In the genomic region with DNA sequence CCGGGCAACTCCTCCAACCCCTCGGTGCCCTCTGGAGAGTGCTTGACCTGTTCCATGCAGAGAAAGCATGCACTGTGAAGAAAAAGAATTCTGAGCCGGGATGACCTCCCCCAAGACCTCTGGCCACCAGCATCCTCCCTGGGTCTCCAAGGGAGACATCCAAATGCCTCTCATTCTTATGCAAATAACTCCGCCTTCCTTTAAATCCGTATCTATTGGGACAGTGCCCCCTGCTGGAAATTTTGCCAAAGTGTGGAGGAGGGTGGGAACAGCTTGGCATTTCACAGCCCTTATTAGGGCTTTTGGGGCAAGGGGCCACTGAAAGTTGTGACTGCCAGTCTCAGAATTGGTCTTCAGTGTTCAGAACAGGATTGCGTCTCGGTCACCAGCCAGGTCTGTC, we compare ENCODE assay signal across 9 mouse cellular contexts. TPM values are rescaled to one million over a fixed set of nuclear protein-coding genes. Genes with fewer than 3 reads are reported as not detected.
DNase-seq lines count a peak whose midpoint lies in the region; ATAC-seq and TF ChIP-seq lines count a peak whose summit lies in the region.
"Had no signal": no experiment of that assay in that cellular context is flagged by ENCODE, and none has a peak within 500 bp of the region (broad histone marks: within the 10 kb centered on the region; RNA-seq: fewer than 3 reads in every experiment).

No protein-coding gene starts in this region.

- peaks cover 73% of the 10 kb centered on the region for H3K4me1 ChIP-seq in midbrain, embryonic 10.5 days
- peaks cover 27% of the 10 kb centered on the region for H3K4me1 ChIP-seq in midbrain, embryonic 16.5 days (ENCODE audit: control insufficient read depth, insufficient read depth, low read length)
- peaks cover 52% of the 10 kb centered on the region for H3K4me1 ChIP-seq in forebrain, embryonic 15.5 days
- peaks cover 20% of the 10 kb centered on the region for H3K4me1 ChIP-seq in neural tube, embryonic 11.5 days (ENCODE audit: control insufficient read depth, insufficient read depth, low read length)

- peak; percentile 66 for TF ChIP-seq CTCF in Patski (IDR thresholded peaks at IDR 0.05)

- POLR2A ChIA-PET in Patski (lab: Charles Lee) = no interaction called here

- H3K36me3 ChIP-seq in midbrain, embryonic 10.5 days = peaks cover 36% of the 10 kb centered on the region
- H3K36me3 ChIP-seq in midbrain, embryonic 16.5 days (ENCODE audit: control insufficient read depth, insufficient read depth, low read length) = no peaks in the 10 kb centered on the region
- H3K36me3 ChIP-seq in forebrain, embryonic 15.5 days = peaks cover 36% of the 10 kb centered on the region
- H3K36me3 ChIP-seq in neural tube, embryonic 11.5 days (ENCODE audit: control insufficient read depth, insufficient read depth, low read length) = no peaks in the 10 kb centered on the region
- H3K36me3 ChIP-seq: lung, embryonic 15.5 days had no signal

- peak overlapping the region; percentile 9; the same call in 1 of the 2 replicates for H3K27ac ChIP-seq in midbrain, embryonic 10.5 days (replicated peaks)
- H3K27ac ChIP-seq in midbrain, embryonic 16.5 days (ENCODE audit: low read length) = no peak overlapping the region
- H3K27ac ChIP-seq in forebrain, embryonic 15.5 days (replicated peaks) = peak overlapping the region; percentile 39
- H3K27ac ChIP-seq in neural tube, embryonic 11.5 days (ENCODE audit: low read depth, low read length) = no peak overlapping the region
- H3K27ac ChIP-seq: lung, embryonic 15.5 days had no signal

- CTCF ChIA-PET in Patski (lab: Charles Lee) = no interaction called here

- H3K27me3 ChIP-seq in midbrain, embryonic 10.5 days (ENCODE audit: low read depth, poor library complexity, severe bottlenecking) = peaks cover 37% of the 10 kb centered on the region
- no peaks in the 10 kb centered on the region for H3K27me3 ChIP-seq in midbrain, embryonic 16.5 days (ENCODE audit: control insufficient read depth, insufficient read depth, low read depth, low read length)
- H3K27me3 ChIP-seq in Patski = no peaks in the 10 kb centered on the region
- no peaks in the 10 kb centered on the region for H3K27me3 ChIP-seq in forebrain, embryonic 15.5 days
- no peaks in the 10 kb centered on the region for H3K27me3 ChIP-seq in neural tube, embryonic 11.5 days (ENCODE audit: control insufficient read depth, insufficient read depth, low read length)
- H3K27me3 ChIP-seq: lung, embryonic 15.5 days had no signal

- no peak for ATAC-seq in midbrain, embryonic 16.5 days
- ATAC-seq in Patski = peak; percentile 73
- no peak for ATAC-seq in forebrain, embryonic 15.5 days (replicated peaks)
- no peak for ATAC-seq in neural tube, embryonic 11.5 days (ENCODE audit: insufficient read depth, low FRiP score, low TSS enrichment)
- no peak for ATAC-seq in megakaryocyte, adult 5-6 weeks (ENCODE audit: poor library complexity, severe bottlenecking)

- H3K4me3 ChIP-seq in midbrain, embryonic 10.5 days = no peak overlapping the region
- H3K4me3 ChIP-seq in midbrain, embryonic 16.5 days (ENCODE audit: low read depth, low read length) = no peak overlapping the region
- no peak overlapping the region for H3K4me3 ChIP-seq in forebrain, embryonic 15.5 days
- H3K4me3 ChIP-seq in neural tube, embryonic 11.5 days (ENCODE audit: low read depth, low read length) = no peak overlapping the region
- H3K4me3 ChIP-seq: lung, embryonic 15.5 days had no signal

- WGBS in midbrain, embryonic 10.5 days = 19% methylated on average over 7 of the region's 7 CpGs
- 17% methylated on average over 7 of the region's 7 CpGs for WGBS in midbrain, embryonic 16.5 days
- WGBS in forebrain, embryonic 15.5 days = 21% methylated on average over 7 of the region's 7 CpGs
- 30% methylated on average over 7 of the region's 7 CpGs for WGBS in neural tube, embryonic 11.5 days

- H3K9me3 ChIP-seq in midbrain, embryonic 10.5 days (replicated peaks) = 0 out of 2 replicates have a peak, but pooled peaks cover 4% of the 10 kb centered on the region
- H3K9me3 ChIP-seq in midbrain, embryonic 16.5 days (replicated peaks; ENCODE audit: control insufficient read depth, low read length, poor library complexity, severe bottlenecking) = no peaks in the 10 kb centered on the region
- H3K9me3 ChIP-seq in forebrain, embryonic 15.5 days = no peaks in the 10 kb centered on the region
- no peaks in the 10 kb centered on the region for H3K9me3 ChIP-seq in neural tube, embryonic 11.5 days (ENCODE audit: control insufficient read depth, low read length)
- H3K9me3 ChIP-seq: lung, embryonic 15.5 days had no signal

- no peak overlapping the region for H3K4me2 ChIP-seq in midbrain, embryonic 16.5 days (ENCODE audit: low read length)
- H3K4me2 ChIP-seq in forebrain, embryonic 15.5 days (replicated peaks) = no peak overlapping the region
- H3K4me2 ChIP-seq in neural tube, embryonic 11.5 days (ENCODE audit: low read depth) = no peak overlapping the region
- H3K4me2 ChIP-seq: lung, embryonic 15.5 days had no signal

- peak; percentile 82 for DNase-seq in midbrain, embryonic 10.5 days (ENCODE audit: low spot score)
- peak; percentile 6 for DNase-seq in Patski (ENCODE audit: low read depth, low spot score)
- peak; percentile 34 for DNase-seq in c-Kit-positive CD71-negative TER-119-negative erythroid progenitor cells, embryonic 14.5 days (ENCODE audit: low read depth)
- DNase-seq in layer of hippocampus, postnatal 10 days (ENCODE audit: low spot score in 2 of 2) = peak; percentile 77 to 80
- DNase-seq in neural tube, embryonic 11.5 days (ENCODE audit: low spot score) = peak; percentile 71

- no peak overlapping the region for H3K9ac ChIP-seq in midbrain, embryonic 16.5 days (ENCODE audit: low read depth, low read length)
- H3K9ac ChIP-seq in forebrain, embryonic 15.5 days (replicated peaks) = no peak overlapping the region
- H3K9ac ChIP-seq in neural tube, embryonic 11.5 days (ENCODE audit: low read length) = no peak overlapping the region
- H3K9ac ChIP-seq: lung, embryonic 15.5 days had no signal

- in situ Hi-C loops in Patski (cut with MboI; ENCODE audit: low pct_unique_long_range_greater_than_20kb) = no loop called here

RNA-seq across cellular contexts. Expression of gene Igfbpl1, which starts 11.2 kb away (rescaled TPM):
- 13.8 and 23.1 TPM in 2 replicates for polyA plus RNA-seq in midbrain, embryonic 10.5 days (2016; fragmentation: Nextera tagmentation; extraction: Ambion mirVana)
- polyA plus RNA-seq in midbrain, embryonic 16.5 days (2015; fragmentation: Nextera tagmentation; extraction: Ambion mirVana) = 33.4 and 39.5 TPM in 2 replicates
- polyA plus RNA-seq in Patski (2021) = not detected
- polyA plus RNA-seq in forebrain, embryonic 15.5 days (2015; fragmentation: Nextera tagmentation; extraction: Ambion mirVana) = 114 and 126 TPM in 2 replicates
- 10 to 100 TPM; 58.1 to 60.4 TPM for total RNA-seq in layer of hippocampus, postnatal 10 days (2021)
- 76.8 and 90.4 TPM in 2 replicates for polyA plus RNA-seq in neural tube, embryonic 11.5 days (2014; fragmentation: Nextera tagmentation; extraction: Ambion mirVana)
- not detected in 2 replicates for total RNA-seq in megakaryocyte, adult 5-6 weeks (2015)
- total RNA-seq in megakaryocyte, adult 5-6 weeks (2017) = not detected in 2 replicates

RNA-seq across cellular contexts. Expression of gene Aldh1b1, which starts 16.7 kb away (rescaled TPM):
- polyA plus RNA-seq in midbrain, embryonic 10.5 days (2016; fragmentation: Nextera tagmentation; extraction: Ambion mirVana) = 4.6 and 5.1 TPM in 2 replicates
- 22.7 and 24.2 TPM in 2 replicates for polyA plus RNA-seq in midbrain, embryonic 16.5 days (2015; fragmentation: Nextera tagmentation; extraction: Ambion mirVana)
- 0.08 TPM for polyA plus RNA-seq in Patski (2021)
- 25.7 and 27.4 TPM in 2 replicates for polyA plus RNA-seq in forebrain, embryonic 15.5 days (2015; fragmentation: Nextera tagmentation; extraction: Ambion mirVana)
- 10 to 100 TPM; 21.1 to 22.6 TPM for total RNA-seq in layer of hippocampus, postnatal 10 days (2021)
- polyA plus RNA-seq in neural tube, embryonic 11.5 days (2014; fragmentation: Nextera tagmentation; extraction: Ambion mirVana) = 4.1 and 4.6 TPM in 2 replicates
- total RNA-seq in megakaryocyte, adult 5-6 weeks (2015) = 10.4 and 11.6 TPM in 2 replicates
- total RNA-seq in megakaryocyte, adult 5-6 weeks (2017) = 36.2 and 41.9 TPM in 2 replicates

RNA-seq across cellular contexts. Expression of gene Stra6l, which starts 32.9 kb away (rescaled TPM):
- 0.11 and 0.17 TPM in 2 replicates for polyA plus RNA-seq in midbrain, embryonic 10.5 days (2016; fragmentation: Nextera tagmentation; extraction: Ambion mirVana)
- polyA plus RNA-seq in midbrain, embryonic 16.5 days (2015; fragmentation: Nextera tagmentation; extraction: Ambion mirVana) = 1.0 and 1.2 TPM in 2 replicates
- 0.47 TPM for polyA plus RNA-seq in Patski (2021)
- 1.5 and 1.6 TPM in 2 replicates for polyA plus RNA-seq in forebrain, embryonic 15.5 days (2015; fragmentation: Nextera tagmentation; extraction: Ambion mirVana)
- not detected for total RNA-seq in layer of hippocampus, postnatal 10 days (2021)
- polyA plus RNA-seq in neural tube, embryonic 11.5 days (2014; fragmentation: Nextera tagmentation; extraction: Ambion mirVana) = 6.3 and 7.2 TPM in 2 replicates
- total RNA-seq in megakaryocyte, adult 5-6 weeks (2015) = 0.11 and 0.22 TPM in 2 replicates
- 0.07 and 0.33 TPM in 2 replicates for total RNA-seq in megakaryocyte, adult 5-6 weeks (2017)
- polyA plus RNA-seq: lung, embryonic 15.5 days had no signal

Comparison
In these comparisons a context has a peak if more than half of its experiments do, and no peak if none do; other contexts are left out.
1. H3K27ac ChIP-seq: peak in midbrain, embryonic 10.5 days (single experiment) and forebrain, embryonic 15.5 days (single experiment); none in midbrain, embryonic 16.5 days (single experiment) and neural tube, embryonic 11.5 days (single experiment).
2. DNase-seq: peak in every context shown above with its lines; median percentile 82 in midbrain, embryonic 10.5 days; 78 in layer of hippocampus, postnatal 10 days; 71 in neural tube, embryonic 11.5 days; 34 in c-Kit-positive CD71-negative TER-119-negative erythroid progenitor cells, embryonic 14.5 days; 6 in Patski.
3. RNA of gene Igfbpl1, which starts 11.2 kb away (polyA plus RNA-seq): 114 to 126 TPM in forebrain, embryonic 15.5 days, 76.8 to 90.4 TPM in neural tube, embryonic 11.5 days, 33.4 to 39.5 TPM in midbrain, embryonic 16.5 days and 13.8 to 23.1 TPM in midbrain, embryonic 10.5 days; not detected in Patski (single experiment); every median in the first group is over 10 times any median in the second.